Mouse (Mus musculus): ENCODE data around the gene Arhgap6.
A peak's percentile ranks its signal among the peaks of the same experiment; 100 is the strongest.

Gene Arhgap6

DNA sequence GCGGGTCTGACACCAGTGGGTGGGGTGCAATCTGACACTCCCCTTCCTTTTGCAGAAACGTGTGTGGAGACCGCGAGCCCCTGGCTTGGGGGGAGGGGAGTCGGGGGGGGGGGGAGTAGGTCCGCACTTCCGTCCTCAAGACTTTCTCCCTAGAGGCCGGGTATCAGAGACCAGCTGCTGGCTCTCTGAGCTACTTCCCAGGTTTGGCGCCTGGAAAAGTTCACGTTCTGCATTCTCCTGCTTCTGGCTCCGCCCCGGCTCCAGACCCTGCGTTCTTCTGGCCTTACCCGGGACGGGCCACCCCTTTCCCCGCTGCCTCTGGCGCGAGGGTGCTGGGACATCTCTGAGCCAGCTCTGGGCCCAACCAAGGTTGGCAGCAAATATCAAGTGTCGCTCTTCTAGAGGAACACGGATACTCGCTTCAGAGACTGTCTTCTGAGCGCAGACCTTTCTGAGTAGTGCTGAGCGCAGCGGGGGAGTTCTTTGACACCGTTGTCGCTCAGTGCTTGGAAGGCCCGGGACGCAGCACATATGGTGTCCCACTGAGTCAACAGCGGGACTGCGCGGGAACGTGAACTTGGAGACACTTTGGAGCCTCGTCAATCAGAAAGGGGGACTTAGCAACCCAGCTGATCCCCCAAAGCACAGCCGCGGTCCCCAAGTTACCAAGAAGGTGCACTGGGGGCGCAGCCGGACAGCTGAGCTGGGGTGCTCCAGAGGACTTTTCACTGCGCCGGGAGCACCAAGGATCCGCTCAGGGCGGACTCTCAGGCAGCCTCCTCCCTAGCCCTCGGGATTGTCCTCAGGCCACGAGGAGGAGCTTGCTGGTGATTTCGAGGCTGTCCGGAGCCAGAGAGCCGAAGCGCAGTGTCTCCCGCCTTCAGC lies at the start of gene Arhgap6:
TSS of gene Arhgap6 (plus strand) at position 126 of the 885 bp plus-strand sequence.
- no peak for DNase-seq (ENCODE audit: low read depth, low spot score)

DNA sequence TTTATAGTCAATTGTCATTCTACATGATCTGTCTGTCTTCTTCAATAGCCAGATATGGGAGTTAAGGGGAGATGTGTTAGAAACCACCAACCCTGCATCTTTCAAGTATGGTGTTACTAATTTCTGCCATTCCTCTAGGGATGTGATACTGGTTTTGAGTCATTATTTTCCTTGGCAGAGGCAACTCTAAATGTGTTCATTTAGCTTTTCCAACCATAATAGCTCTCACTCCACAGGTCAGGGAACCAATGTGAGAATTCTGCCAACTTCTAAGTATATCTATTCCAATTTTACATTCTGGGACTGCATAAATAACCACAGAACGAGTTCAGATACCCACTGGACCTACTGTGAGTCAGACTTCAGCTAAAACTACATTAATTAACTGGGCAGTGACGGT lies 47.9 kb upstream of the Arhgap6 start:
- DNase-seq (ENCODE audit: low read depth, low spot score) = no peak

DNA sequence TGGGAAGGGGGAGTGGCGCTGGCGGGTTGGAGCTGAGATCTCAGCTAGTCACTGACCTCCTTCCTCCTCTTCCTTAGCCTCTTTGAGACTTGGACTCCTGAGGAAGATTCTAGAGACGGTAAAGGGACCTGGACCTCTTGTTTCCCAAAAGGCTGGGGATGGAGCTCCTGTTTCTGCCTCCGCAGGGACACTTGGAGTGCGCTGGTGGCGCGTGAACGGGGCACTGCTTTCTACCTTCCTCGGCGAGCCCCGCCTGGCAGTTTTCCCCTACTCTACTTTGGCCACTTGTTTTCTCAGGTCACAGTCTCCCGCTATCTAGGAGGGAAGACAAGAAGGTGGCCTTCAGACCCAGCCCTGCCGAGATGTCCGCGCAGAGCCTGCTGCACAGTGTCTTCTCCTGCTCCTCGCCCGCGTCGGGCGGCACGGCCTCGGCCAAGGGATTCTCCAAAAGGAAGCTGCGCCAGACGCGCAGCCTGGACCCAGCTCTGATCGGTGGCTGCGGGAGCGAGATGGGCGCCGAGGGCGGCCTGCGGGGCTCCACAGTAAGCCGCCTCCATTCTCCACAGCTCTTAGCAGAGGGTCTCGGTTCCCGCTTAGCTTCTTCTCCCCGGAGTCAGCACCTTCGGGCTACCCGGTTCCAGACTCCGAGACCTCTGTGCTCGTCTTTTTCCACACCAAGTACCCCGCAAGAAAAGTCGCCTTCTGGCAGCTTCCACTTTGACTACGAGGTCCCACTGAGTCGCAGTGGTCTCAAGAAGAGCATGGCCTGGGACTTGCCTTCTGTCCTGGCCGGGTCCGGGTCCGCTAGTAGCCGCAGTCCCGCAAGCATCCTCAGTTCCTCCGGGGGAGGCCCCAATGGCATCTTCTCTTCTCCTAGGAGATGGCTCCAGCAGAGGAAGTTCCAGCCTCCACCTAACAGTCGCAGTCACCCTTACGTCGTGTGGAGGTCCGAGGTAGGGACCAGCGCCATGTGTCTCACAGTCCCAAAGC lies 1.3 kb downstream of the Arhgap6 start:
- DNase-seq (ENCODE audit: low read depth, low spot score) = no peak

DNA sequence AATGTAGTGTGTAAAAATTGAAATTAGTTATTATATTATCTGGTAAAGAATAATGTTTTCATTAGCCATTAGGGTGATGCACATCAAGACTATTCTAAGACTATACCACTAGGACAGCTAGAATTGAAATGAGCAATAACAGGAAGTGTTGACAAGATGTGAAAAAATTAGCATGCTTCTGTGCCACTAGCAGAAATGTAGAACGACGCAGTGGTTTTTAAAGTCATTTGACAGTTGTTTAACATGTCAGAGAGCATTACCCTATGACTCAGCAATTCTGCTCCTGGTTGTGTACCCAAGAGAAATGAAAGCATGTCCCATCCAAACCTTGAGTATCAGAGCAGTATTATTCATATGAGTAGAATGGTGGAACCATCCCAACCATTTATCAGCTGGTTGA lies 9.8 kb downstream of the Arhgap6 start:
- DNase-seq (ENCODE audit: low read depth, low spot score) = no peak

DNA sequence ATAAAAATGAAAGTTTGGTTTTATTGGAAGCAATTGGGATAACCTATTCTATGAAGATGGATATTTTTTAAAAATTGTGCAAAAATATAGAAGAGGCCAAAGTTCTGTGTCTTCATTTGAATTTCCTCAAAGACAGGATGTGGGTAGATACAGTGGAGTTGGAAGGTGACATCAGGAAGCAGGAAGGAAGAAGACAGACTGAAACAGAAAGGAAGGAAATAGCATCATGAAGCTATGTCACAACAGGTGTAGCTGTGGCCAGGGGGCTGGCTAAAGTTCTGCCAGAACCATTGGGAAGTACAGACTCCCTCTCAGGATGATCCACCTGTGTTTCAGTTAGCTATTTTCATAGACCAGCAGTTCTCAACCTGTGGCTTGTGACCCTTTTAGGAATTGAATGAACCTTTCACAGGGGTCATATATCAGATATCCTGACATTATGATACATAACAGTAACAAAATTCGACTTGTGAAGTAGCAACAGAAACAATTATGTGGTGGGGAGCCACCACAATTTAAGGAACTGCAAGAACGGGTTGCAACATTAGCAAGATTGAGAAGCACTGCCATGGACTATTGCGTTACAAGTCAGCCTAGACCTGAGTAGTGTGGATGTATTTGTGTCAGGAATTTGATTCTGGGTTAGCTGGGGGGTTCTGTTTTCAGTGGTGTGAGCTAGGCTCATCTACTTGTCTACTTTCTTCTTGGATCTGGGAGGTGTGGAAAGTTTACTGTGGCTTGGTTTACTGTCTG lies 15.8 kb downstream of the Arhgap6 start:
- DNase-seq (ENCODE audit: low read depth, low spot score) = no peak

DNA sequence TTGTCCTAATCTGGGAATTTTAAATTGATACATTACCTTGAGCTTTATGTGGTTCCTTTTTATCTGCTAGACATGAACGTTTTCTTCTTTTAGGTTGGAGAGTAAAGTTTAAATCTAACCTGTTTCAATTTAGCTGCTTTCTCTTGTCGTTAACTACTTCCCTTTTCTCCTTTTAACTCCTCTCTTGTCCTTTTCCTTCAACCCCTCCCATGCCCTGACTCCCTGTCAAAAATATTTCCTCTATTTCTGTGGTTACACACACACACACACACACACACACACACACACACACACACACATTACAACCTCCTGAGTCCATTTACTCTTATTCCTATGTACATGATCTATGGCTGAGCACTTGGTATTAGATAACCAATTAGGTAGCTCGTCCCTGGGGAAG lies 24.0 kb downstream of the Arhgap6 start:
- DNase-seq (ENCODE audit: low read depth, low spot score) = no peak

DNA sequence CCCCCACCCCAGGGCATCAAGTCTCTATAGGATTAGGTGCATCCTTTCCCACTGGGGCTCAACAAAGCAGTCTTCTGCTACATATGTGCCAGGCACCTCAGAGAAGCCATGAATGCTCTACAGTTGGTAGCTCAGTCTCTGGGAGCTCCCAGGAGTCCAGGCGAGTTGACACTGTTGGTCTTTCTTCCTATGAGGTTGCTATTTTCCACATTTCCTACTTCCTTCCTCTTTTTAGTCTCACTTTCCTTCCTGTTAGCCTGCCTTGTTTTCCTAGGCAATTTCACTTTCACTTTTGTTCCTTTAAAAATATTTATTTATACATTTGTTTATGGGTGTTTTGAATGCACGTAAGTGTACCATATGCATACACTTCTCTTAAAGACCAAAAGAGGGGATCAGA lies 29.3 kb downstream of the Arhgap6 start:
- DNase-seq (ENCODE audit: low read depth, low spot score) = no peak

DNA sequence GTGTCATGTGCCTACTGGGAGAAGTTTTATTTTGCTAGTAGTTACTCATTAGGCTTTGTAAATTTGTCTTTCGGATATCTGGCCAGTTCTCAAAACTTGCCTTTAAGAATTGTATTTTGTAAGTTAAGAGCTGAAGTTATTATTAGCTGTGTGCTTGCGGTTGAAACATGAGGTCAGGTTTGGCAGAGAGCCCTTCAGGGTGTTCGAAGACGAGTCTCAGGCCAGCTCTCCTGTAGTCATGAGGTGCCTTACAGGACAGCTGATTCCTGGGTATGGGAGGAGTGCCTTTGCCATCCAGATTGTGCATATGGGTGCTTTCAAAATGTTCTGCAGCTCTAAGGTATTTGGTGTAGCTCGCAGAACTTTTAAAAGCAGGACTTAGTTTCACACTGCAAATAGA lies 37.4 kb downstream of the Arhgap6 start:
- DNase-seq (ENCODE audit: low read depth, low spot score) = no peak

DNA sequence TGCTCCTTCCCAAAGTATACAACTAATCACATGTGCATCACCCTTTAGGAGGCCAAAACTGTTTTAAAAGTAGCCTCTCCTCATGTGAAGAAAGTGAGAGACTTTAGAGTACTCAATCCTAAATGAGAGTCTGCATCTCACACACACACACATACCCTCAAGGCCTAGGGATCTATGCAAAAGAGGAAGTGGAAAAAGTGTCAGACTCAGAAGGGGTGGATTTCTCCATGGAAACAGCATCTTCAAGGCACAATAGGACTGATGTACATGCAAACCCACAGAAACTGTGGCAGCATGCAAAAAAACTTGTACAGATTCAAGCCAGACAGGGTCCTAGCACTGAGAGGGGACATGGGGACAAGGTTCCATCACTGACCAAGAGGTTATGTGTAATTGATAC lies 53.2 kb downstream of the Arhgap6 start:
- DNase-seq (ENCODE audit: low read depth, low spot score) = no peak

DNA sequence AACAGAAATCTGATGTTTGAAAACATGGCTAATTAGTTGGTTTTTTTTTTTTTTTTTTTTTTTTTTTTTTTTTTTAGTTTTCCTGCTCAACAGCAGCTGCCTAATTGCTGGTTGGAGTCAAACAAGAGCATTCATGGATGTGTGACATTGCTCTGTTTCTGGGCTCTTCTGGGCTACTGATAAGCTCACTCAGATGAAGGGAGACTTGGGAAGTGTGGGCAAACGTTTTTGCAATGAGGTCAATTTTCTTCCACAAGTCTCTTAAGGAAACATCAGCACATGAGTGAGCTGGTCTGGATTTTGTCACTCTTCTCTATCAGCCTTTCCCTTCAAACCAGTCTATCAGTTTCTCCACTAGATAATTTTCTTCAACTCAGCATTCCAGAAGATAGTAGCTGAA lies 79.8 kb downstream of the Arhgap6 start:
- no peak for DNase-seq (ENCODE audit: low read depth, low spot score)

DNA sequence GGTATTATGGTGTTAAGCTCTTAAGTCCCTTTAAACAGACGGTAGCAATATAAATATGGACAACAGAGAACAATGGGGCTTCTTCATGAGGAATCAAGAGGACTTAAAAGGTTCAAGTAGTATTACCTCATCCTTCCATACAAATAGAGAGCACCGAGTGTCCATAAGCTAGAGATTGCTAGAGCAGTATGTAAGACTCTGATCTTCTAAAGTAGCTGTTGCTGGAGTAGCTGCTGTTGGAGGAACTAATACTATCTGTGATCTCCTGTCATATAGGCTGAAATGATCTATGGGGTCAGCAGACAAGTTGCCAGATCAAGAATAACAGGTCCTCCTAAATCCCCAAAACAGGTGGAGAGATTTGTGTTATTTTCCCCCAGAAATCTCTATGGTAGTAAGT lies 108.7 kb downstream of the Arhgap6 start:
- no peak for DNase-seq (ENCODE audit: low read depth, low spot score)

DNA sequence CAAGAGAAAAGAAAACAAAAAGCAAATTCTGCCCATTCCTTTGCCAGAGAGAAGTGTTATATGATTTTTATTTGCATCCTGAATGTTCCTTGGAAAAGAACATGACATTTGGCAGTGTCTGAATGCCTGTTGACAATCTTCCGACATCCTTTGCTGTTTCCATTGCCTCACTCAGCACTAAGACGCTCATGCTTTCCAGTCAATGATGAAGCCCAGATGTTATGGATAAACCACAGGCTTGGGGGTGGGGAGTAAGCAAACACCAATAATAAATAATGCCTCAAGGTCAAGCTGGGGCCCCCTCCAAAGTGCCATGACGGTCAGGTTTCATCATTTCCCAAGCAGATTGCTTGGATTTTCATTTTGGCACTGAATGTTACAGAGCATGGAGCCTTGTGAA lies 109.2 kb downstream of the Arhgap6 start:
- DNase-seq (ENCODE audit: low read depth, low spot score) = no peak

DNA sequence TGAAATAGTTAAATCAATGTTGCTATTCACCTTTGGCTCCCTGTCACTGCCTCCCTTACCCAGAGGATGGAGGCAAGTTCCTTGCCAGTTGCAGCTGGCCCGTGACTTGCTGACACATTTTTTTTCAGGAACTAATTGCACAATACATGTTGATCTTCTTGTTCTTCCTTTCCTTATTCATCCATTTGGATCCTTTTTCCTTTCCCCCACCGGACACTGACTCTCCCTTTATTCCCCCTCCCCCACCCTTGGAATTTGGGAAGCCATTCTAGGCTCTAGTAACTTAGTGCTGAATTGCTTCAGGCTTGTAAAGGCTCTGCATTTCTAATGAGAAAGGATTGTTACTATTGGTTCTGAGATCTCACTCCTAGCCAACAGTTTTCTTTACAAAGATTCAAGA lies 112.7 kb downstream of the Arhgap6 start:
- DNase-seq (ENCODE audit: low read depth, low spot score) = no peak

DNA sequence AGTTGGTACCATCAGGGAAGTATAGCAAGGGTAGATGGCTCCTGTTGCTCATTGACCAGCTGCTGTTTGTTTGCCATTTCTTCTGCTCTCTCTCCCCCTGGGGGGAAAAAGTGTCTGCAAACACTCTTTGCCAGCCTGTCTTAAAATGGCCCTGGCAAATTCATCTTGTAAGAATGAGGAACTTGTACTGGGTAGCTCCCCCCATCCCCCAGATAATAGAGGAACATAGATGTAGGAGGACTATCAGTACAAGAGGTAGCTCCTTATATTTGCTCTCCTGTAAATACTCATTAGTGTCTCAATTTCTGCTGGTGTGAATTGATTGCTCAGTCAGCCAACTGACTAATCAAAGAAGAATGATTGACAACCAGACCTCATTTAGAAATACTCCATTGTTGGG lies 118.6 kb downstream of the Arhgap6 start:
- DNase-seq (ENCODE audit: low read depth, low spot score) = no peak

DNA sequence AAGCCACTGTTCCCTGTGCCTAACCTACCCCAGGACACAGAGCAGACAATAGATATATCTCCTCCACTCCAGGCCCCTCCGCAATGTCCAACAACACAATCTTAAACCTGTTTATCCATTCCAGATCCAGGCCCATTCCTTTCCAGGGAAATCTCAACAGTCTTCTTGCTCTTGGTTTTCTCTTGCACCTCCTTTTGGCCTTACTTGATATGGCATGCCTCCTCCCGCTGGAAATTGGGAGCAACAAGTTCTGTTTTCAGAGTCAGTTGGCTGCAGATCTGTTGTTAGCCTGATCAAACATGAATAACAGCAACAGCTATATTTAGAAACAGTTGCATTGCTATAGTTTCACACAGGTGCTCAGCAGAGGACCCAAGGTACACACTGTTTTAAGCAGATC lies 126.0 kb downstream of the Arhgap6 start:
- no peak for DNase-seq (ENCODE audit: low read depth, low spot score)

DNA sequence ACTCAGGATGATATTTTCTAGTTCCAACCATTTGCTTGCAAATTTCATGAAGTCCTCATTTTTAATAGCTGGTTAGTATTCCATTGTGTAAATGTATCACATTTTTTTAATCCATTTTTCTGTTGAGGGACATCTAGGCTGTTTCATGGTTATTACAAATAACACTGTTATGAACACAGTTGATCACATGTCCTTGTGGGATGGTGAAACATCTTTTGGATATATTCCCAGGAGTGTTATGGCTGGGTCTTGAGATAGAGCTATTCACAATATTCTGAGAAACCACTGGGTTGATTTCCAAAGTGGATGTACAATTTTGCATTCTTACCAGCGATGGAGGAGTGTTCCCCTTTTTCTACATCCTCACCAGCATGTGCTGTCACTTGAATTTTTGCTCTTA lies 137.5 kb downstream of the Arhgap6 start:
- no peak for DNase-seq (ENCODE audit: low read depth, low spot score)

DNA sequence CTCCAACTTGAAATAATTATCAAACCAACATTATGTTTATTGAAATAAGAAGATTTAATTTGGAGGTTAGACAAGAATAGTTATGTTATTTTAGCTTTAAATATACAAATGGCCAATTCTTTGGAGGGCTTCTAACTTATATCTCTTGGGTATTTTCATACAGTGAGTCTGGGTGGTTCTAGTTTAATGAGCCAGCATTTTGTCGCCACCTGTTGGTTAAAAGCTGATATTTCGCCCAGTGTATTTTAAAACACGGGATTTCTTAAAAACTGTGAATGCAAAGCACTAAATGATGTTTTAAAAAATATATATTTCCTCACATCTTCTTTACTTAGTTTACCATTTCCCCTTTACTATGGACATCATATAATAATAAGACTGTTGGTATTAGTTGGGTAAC lies 140.5 kb downstream of the Arhgap6 start:
- DNase-seq (ENCODE audit: low read depth, low spot score) = peak; percentile 10

DNA sequence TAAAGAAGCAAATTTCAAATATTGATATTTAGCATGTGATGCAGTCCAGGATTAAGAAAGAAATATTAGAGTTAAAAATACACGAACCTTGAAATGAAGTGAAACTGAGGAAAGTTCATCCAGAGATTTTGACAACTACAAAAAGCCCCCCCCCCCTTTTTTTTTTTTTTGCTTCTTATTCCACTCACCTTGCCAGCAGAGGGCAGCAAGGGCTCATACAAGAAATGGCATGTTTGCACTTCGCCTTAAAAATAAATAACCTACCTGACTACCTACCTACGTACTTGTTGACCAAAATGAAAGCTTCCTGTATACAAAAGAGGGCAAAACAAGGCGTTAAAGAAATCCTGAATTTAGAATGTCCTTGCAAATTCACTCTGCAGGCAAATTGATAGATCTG lies 143.0 kb downstream of the Arhgap6 start:
- no peak for DNase-seq (ENCODE audit: low read depth, low spot score)

DNA sequence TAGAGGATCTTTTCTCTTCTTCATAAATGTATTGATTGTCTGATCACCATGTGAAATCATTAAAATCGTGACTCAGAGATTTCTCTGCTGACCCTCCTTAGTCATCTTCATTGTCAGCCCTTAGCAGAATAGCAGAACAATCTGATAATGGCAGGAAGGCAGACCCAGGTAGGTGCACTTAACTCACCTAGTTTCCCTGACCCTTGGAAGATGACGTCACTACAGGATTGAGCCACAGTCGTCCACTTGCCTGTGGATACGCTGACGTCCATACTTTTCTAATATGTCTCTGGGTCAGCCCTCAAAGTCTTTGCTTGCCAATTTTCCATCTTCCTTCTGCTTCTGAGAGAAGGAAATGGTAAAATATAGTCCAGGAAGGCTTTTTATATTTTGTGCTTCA lies 146.8 kb downstream of the Arhgap6 start:
- no peak for DNase-seq (ENCODE audit: low read depth, low spot score)

DNA sequence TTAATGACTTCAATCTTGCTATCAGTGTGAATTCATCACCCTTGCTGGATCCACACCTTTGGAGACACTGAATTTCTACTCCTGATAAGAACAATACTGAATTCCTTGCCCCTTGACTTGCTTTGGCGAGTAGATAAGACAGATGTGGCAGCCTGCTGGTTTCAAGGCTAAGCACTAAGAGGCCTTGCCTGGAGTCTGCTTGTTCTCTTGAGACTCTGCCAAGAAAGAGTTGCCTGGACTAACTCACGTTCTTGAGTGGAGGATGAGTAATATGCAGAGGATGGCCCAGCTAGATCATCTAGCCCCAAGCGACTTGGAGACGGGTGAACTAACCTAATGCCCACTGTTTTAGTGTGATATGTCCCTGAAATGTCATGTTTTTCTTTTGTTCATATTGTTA lies 148.3 kb downstream of the Arhgap6 start:
- no peak for DNase-seq (ENCODE audit: low read depth, low spot score)

DNA sequence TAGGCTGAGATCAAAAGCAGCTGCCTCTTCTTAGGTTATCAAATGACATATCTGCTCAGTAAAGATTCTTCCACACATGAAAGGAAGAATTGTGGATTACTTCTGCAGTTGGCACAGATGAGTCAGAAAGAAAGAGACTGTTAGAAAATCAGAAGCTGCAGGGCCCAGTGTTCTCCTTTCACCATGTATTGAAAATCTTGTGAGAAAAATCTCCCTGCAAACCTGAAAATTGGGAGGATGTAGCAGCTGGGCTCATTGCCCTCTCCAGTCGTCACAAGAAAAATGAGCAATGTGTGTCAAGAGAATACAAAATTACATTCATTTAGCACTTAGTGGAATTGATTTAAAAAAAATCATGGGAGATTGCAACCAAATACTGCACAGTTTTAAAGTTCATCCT lies 180.5 kb downstream of the Arhgap6 start:
- DNase-seq (ENCODE audit: low read depth, low spot score) = peak; percentile 40

DNA sequence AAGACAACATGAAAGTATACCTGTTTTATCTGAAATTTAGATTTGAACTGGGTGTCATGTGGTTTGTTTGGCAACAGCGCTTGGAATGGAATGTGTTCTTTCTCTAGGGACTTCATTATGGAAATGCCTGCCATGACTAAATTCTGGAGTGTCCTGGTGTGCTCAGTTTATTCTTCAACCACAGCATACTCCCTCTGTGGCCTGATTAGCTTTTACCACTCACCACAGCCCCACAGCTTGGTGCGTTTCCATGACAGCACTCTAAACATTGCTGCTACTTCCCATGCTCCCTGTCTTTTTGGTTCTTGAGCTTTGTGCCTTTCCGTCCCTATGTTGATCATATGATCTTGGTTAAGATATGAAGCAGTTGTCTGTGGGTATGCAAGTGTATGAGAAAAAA lies 182.9 kb downstream of the Arhgap6 start:
- no peak for DNase-seq (ENCODE audit: low read depth, low spot score)

Measured in telencephalon, adult 2 months (tissue).